Mouse (Mus musculus) megakaryocyte, embryonic 14.5 days (primary cell): Measurements from ENCODE around the gene Snx8. TPM values are rescaled to one million over a fixed set of nuclear protein-coding genes. Genes with fewer than 3 reads are reported as not detected.

ENCODE experiments used
- H3K27me3 ChIP-seq: replicated peaks from 2 replicates; pipeline ENCODE3; 2012; ENCODE audit warnings: inconsistent platforms
- H3K36me3 ChIP-seq: replicated peaks from 2 replicates; pipeline ENCODE3; 2012; ENCODE audit warnings: low read length, inconsistent platforms, mixed read lengths
- H3K4me1 ChIP-seq: 2 replicates; pipeline ENCODE4 v1.6.1; 2012; ENCODE audit warnings: inconsistent platforms
- H3K4me3 ChIP-seq: replicated peaks from 2 replicates; pipeline ENCODE3; 2012; ENCODE audit warnings: moderate library complexity, mild to moderate bottlenecking, inconsistent platforms
- H3K9me3 ChIP-seq: 2 replicates; pipeline ENCODE4 v1.6.1; 2012; ENCODE audit warnings: inconsistent platforms
- FLI1 ChIP-seq: IDR thresholded peaks from 2 replicates; pipeline ENCODE4 v1.6.1; 2012; ENCODE audit warnings: low read length, inconsistent platforms, mixed read lengths
- GATA1 ChIP-seq: IDR thresholded peaks from 3 replicates; pipeline ENCODE4 v1.6.1; 2012; ENCODE audit warnings: mixed read lengths, low read length, inconsistent platforms, borderline replicate concordance
- polyA plus RNA-seq: library from polyadenylated mRNA; stranded (reverse); fragments of >175 nt; gene quantifications from 2 replicates; pipeline ENCODE4 v1.2.3, GENCODE M21; 2012; ENCODE audit warnings: low replicate concordance; ENCODE audit not compliant: insufficient read depth

The Snx8 gene
- polyA plus RNA-seq, 1 experiment = 17.8 TPM

GRCm38 (mm10) chr5:140331615-140332512 lies 57.2 kb downstream of the Snx8 start, which contains the start of gene Mrm2:
Gene Mrm2, minus strand, starts transcription at chr5:140331898.
- H3K36me3 ChIP-seq = peaks cover 58% of the 10 kb centered on the region
- TF ChIP-seq FLI1 = peak; percentile 13; the same call in 1 of the 2 replicates
- TF ChIP-seq GATA1 = no peak
- no peaks in the 10 kb centered on the region for H3K27me3 ChIP-seq
- H3K9me3 ChIP-seq = no peaks in the 10 kb centered on the region
- peak within 1 kb of the TSS; percentile 93 for H3K4me3 ChIP-seq
- H3K4me1 ChIP-seq = peaks cover 28% of the 10 kb centered on the region

GRCm38 (mm10) chr5:140324058-140324457 lies 65.0 kb downstream of the Snx8 start:
- H3K9me3 ChIP-seq = no peaks in the 10 kb centered on the region
- peaks cover 36% of the 10 kb centered on the region for H3K36me3 ChIP-seq
- peak overlapping the region; percentile 18 for H3K4me3 ChIP-seq
- TF ChIP-seq FLI1 (no peak), GATA1 (no peak)
- H3K27me3 ChIP-seq = no peaks in the 10 kb centered on the region
- H3K4me1 ChIP-seq = peaks cover 45% of the 10 kb centered on the region

DNA sequence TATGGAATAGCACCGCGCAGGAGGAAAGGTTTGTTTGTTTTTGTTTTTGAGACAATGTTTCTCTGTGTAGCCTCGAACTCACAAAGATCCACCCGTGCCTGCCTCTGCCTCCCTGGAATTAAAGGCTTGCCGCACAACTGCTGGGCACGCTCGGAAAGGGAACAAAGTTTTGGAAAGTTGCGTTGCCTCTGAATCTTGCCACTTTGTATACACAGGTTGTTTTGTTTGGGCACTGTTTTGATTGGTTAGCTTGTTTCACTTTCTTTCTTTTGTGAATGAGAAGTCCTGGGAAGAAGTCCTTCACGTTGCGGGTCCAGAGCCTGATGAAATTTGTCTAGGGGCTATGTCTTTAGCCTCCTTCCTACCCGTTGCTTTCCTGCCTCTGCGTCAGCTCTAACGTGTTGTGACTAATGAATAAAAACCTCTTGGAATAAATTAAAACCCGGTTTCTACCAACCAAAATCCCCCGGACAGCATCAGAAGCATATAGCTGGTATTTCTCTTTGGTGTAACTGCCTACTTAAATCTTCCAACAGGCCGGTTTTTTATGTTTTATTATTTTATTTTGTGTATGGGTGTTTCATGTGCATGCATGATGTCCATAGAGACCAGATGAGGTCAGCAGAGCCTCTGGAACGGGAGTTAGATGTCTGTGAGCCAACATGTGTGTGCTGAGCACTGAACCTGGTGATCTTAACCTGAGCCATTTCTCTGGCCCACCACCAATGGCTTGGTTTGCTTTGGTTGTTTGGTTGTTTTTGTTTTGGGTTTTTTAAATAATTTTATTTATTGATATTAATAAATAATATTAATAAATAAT lies 67.1 kb downstream of the Snx8 start:
- peaks cover 29% of the 10 kb centered on the region for H3K36me3 ChIP-seq
- no peaks in the 10 kb centered on the region for H3K27me3 ChIP-seq
- H3K4me1 ChIP-seq = peaks cover 62% of the 10 kb centered on the region
- no peaks in the 10 kb centered on the region for H3K9me3 ChIP-seq
- TF ChIP-seq GATA1 = no peak
- no peak for TF ChIP-seq FLI1
- H3K4me3 ChIP-seq = peak overlapping the region; percentile 98

DNA sequence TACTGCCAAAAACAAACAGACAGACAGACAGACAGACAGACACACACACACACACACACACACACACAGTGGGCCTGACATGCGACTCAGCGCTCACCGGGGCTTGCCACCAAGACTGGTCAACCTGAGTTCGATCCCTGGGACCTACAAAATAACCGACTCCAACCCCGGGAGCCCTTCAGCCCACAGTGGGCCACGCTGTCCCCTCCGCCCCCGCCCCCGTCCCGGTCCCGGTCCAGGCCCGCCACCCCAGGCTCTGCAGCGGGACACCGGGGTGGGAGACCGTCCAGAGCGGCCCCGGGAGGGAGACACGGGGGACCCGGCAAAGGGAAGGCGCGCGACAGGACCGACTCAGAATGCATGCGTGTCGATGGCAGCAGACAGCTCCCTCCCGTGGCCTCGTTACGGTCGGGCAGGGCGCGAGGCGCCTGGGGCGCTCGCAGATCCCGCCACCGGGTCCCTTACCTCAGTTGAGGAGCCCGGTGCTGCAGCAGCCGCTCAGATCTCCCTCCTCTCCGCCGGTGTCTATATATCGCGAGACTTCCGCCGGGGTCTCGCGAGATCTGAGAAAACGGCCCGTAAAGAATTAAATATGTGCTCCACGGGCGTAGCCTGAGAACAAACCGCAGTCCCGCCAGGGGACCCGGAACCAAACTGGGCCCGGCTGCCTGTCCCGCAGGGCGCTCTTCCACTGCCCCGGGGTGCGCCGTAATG lies 67.9 kb downstream of the Snx8 start, which contains the start of the genes Mad1l1 and Nudt1:
TSS of gene Mad1l1 (minus strand) at position 511 of the 714 bp plus-strand sequence.
TSS of gene Nudt1 (plus strand) at position 615 of the 714 bp plus-strand sequence.
- H3K4me1 ChIP-seq = peaks cover 66% of the 10 kb centered on the region
- H3K27me3 ChIP-seq = no peaks in the 10 kb centered on the region
- H3K9me3 ChIP-seq = no peaks in the 10 kb centered on the region
- peak within 1 kb of the TSS; percentile 98 for H3K4me3 ChIP-seq
- H3K36me3 ChIP-seq = peaks cover 26% of the 10 kb centered on the region
- TF ChIP-seq FLI1 (no peak; the same call in 1 of the 2 replicates), GATA1 (no peak)

DNA sequence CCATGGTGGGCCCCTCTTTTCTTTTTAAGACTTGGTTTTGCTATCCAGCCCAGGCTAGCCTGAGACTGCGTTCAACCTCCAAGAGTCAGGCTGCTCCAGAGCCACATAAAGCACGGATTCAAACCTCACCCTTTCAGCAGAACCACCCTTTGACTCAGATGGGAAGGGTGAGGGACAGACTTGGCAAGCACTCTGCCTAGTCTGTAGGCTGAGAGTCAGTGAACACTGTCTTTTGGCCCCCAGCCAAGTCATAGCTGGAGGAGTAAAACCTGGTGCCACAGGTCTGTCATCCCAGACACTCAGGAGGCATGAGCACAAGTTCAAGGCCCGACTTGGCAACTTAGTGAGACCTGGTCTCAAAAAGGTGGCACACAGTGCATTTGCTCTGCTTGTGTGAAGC lies 72.3 kb downstream of the Snx8 start:
- Histone ChIP-seq H3K4me3 (no peak overlapping the region), H3K9me3 (no peaks in the 10 kb centered on the region), H3K27me3 (no peaks in the 10 kb centered on the region), H3K36me3 (peaks cover 56% of the 10 kb centered on the region), H3K4me1 (peaks cover 59% of the 10 kb centered on the region)
- TF ChIP-seq GATA1 (no peak), FLI1 (no peak)

DNA sequence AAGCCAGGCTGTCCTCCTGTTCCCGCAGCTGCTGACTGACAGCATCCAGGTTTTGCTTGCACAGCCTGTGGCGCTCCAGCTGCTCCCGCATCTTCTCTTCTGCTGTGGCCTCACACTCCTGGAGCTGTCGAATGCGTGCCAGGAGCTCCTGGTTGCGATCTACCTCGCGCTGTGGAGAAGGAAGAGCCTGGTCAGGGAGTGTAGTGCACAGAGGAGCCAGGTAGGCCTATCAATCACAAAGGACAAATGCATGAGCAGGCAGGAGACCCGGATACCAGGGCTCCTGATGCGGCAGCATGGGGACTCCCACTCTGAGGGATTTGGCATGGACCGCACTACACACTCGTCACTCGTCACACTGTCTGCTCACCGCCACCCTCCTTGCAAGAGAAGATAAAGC lies 81.5 kb downstream of the Snx8 start:
- TF ChIP-seq FLI1 = no peak
- TF ChIP-seq GATA1 = no peak
- Histone ChIP-seq H3K27me3 (no peaks in the 10 kb centered on the region), H3K4me3 (no peak overlapping the region), H3K9me3 (no peaks in the 10 kb centered on the region), H3K36me3 (peaks cover 94% of the 10 kb centered on the region), H3K4me1 (peaks cover 26% of the 10 kb centered on the region)

DNA sequence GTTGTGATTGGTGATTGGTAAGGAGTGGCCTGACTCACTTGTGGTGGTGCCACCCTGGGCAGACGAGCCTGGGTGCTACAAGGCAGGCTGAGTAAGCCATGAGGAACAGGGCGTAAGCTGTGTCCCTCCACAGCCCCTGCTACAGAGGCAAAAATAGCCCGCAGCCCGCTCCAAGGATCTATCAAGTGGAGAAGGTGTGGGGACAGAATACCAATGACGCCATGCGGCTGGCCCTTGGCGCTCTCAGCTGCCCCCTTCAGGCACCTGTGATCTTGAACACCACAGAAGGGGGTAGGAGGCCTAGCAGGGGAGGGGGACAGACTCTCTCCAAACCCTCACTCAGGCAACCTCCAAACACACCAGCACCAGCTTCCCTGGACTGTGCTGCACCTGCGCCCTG lies 83.0 kb downstream of the Snx8 start:
- Histone ChIP-seq H3K4me1 (peaks cover 30% of the 10 kb centered on the region), H3K27me3 (no peaks in the 10 kb centered on the region), H3K36me3 (peaks cover 91% of the 10 kb centered on the region), H3K4me3 (no peak overlapping the region), H3K9me3 (no peaks in the 10 kb centered on the region)
- TF ChIP-seq FLI1 (no peak), GATA1 (no peak)

DNA sequence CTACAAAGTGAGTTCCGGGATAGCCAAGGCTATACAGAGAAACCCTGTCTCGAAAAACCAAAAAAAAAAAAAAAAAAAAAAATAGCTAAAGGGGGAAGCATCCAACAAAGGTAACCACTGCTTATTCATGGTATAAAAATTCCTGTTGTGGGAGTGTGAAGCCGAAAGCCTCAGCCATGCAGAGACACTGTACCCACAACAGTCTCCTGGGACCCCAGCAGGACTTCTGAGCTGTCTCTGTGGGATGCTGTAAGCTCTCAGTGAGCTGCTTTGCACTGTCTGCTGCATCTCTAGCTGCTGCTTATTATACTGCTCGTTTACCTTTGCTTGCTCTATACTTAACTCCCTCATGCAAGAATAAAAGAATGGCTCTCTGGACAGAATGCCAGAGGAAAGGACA lies 90.8 kb downstream of the Snx8 start:
- peaks cover 85% of the 10 kb centered on the region for H3K36me3 ChIP-seq
- TF ChIP-seq GATA1 (no peak), FLI1 (no peak)
- H3K4me1 ChIP-seq = peaks cover 19% of the 10 kb centered on the region

GRCm38 (mm10) chr5:140292152-140292551 lies 96.9 kb downstream of the Snx8 start:
- H3K27me3 ChIP-seq = no peaks in the 10 kb centered on the region
- no peak for TF ChIP-seq FLI1
- no peak for TF ChIP-seq GATA1
- no peak overlapping the region for H3K4me3 ChIP-seq
- peaks cover 15% of the 10 kb centered on the region; the same call in 1 of the 2 replicates for H3K4me1 ChIP-seq
- H3K9me3 ChIP-seq = peaks cover 4% of the 10 kb centered on the region
- peaks cover 89% of the 10 kb centered on the region for H3K36me3 ChIP-seq

More for the DNA sequence above, 90.8 kb downstream of the Snx8 start:
- Histone ChIP-seq H3K4me3 (no peak overlapping the region), H3K27me3 (no peaks in the 10 kb centered on the region), H3K9me3 (no peaks in the 10 kb centered on the region)

Other genes with a start within 250 kb of the Snx8 start
- 10.3 and 23.3 TPM in 2 replicates for gene Mad1l1, start 67.7 kb downstream of the Snx8 start, polyA plus RNA-seq
- gene Nudt1, start 67.6 kb downstream of the Snx8 start, polyA plus RNA-seq = 21.0 TPM in 1 of 2 replicates, not detected in the other
- 6.7 TPM in 1 of 2 replicates, not detected in the other for gene Mrm2, start 57.4 kb downstream of the Snx8 start, polyA plus RNA-seq
- gene Eif3b, start 30.1 kb upstream of the Snx8 start, polyA plus RNA-seq = 18.7 and 48.8 TPM in 2 replicates
- gene Gm4869, start 56.4 kb upstream of the Snx8 start, polyA plus RNA-seq = 0.03 TPM in 1 of 2 replicates, not detected in the other
- gene Chst12, start 116.3 kb upstream of the Snx8 start, polyA plus RNA-seq = 145 and 281 TPM in 2 replicates
- 0.77 TPM in 1 of 2 replicates, not detected in the other for gene Grifin, start 175.8 kb upstream of the Snx8 start, polyA plus RNA-seq
- 7.3 and 31.9 TPM in 2 replicates for gene Lfng, start 218.1 kb upstream of the Snx8 start, polyA plus RNA-seq